Mouse (Mus musculus): ENCODE measurements around the gene Tnfrsf17. TPM values are rescaled to one million over a fixed set of nuclear protein-coding genes. Genes with fewer than 3 reads are reported as not detected.
"Not testable (repeated sequence)": the region's sequence is repeated elsewhere in the genome, so short reads cannot be mapped to it uniquely, and the experiment has no call there.

Tnfrsf17 gene
- total and polyA plus RNA-seq, 2 experiments: not detected

- DNase-seq (ENCODE audit: extremely low read depth, low read depth, low spot score): no peak
- WGBS: 57% methylated on average over 6 of the region's 6 CpGs
- no peaks in the 10 kb centered on the region for H3K79me2 ChIP-seq (ENCODE audit: control insufficient read depth, insufficient read depth, low read length)
- no peaks in the 10 kb centered on the region for H3K4me1 ChIP-seq (ENCODE audit: control insufficient read depth, insufficient read depth, low read length)
- no peak overlapping the region for H3K9ac ChIP-seq (ENCODE audit: low read depth, low read length)
- H3K27me3 ChIP-seq (ENCODE audit: control insufficient read depth, insufficient read depth, low read length): no peaks in the 10 kb centered on the region
- H3K27ac ChIP-seq (replicated peaks; ENCODE audit: insufficient read depth, low read depth, low read length): no peak overlapping the region
- H3K4me3 ChIP-seq (ENCODE audit: insufficient read depth, low read depth, low read length): no peak overlapping the region
- TF ChIP-seq CTCF (IDR thresholded peaks at IDR 0.05; ENCODE audit: low read depth, low read length) (no peak), POLR2A (IDR thresholded peaks at IDR 0.05; ENCODE audit: extremely low read depth, insufficient read depth, low read length) (no peak)
- H3K36me3 ChIP-seq (ENCODE audit: control insufficient read depth, insufficient read depth, low read length): no peaks in the 10 kb centered on the region
These were observed 34.8 kb upstream of the Tnfrsf17 start for GRCm38 (mm10) chr16:11278778-11279177.

DNA sequence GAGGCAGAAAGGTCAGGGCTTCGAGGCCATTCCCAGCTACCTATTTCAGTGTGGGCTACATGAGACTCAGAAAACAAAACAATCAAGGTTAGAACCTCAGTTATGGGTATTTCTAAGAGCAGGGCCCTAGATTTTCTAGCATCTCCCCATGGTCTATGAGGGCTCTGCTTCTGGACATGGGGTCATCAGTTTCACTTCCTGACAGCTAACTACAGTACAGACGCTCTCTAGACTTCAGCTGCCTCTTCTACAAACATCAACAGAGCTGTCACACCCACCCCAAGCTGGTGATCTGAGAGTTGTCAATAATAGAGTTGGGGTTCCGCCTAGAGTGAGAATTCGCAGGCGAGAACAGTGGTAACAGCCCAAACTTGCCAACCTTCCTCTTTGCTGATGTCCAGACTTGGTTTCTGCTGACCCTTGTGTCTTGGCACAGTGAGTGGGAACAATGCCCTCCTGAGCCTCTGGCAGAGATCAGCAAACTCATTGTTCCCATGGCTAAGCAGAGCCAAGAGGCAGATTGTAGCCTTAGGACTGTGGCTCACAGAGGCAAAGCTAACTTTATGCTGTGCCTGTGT, 30.9 kb upstream of the Tnfrsf17 start:
- TF ChIP-seq POLR2A (IDR thresholded peaks at IDR 0.05; ENCODE audit: extremely low read depth, insufficient read depth, low read length) (no peak), CTCF (IDR thresholded peaks at IDR 0.05; ENCODE audit: low read depth, low read length) (no peak)
- Histone ChIP-seq H3K36me3 (ENCODE audit: control insufficient read depth, insufficient read depth, low read length) (no peaks in the 10 kb centered on the region), H3K4me3 (ENCODE audit: insufficient read depth, low read depth, low read length) (no peak overlapping the region), H3K9ac (ENCODE audit: low read depth, low read length) (no peak overlapping the region), H3K79me2 (ENCODE audit: control insufficient read depth, insufficient read depth, low read length) (no peaks in the 10 kb centered on the region), H3K4me1 (ENCODE audit: control insufficient read depth, insufficient read depth, low read length) (no peaks in the 10 kb centered on the region), H3K27me3 (ENCODE audit: control insufficient read depth, insufficient read depth, low read length) (no peaks in the 10 kb centered on the region), H3K27ac (replicated peaks; ENCODE audit: insufficient read depth, low read depth, low read length) (no peak overlapping the region)
- DNase-seq (ENCODE audit: extremely low read depth, low read depth, low spot score): peak; percentile 74
- 69% methylated on average over 5 of the region's 5 CpGs for WGBS

DNA sequence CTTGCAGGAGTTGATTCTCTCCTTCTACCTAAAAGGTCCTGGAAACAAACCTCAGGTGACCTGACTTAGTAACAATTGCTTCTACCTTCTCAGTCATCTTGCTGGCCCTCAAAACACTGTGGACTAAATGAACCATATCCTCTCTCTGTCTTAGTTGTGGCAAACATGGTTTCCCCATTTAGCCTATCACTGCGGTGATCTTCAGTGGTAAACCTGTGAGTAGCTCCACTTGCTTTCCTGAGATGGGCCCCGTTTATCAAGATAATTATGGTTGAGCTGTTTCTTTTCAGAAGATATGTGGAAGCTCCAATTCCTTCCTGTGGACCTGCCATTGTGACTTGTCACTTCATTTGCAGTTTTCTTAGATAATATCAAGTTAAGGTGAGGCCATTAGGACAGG, 28.7 kb upstream of the Tnfrsf17 start:
- TF ChIP-seq CTCF (IDR thresholded peaks at IDR 0.05; ENCODE audit: low read depth, low read length): no peak
- TF ChIP-seq POLR2A (IDR thresholded peaks at IDR 0.05; ENCODE audit: extremely low read depth, insufficient read depth, low read length): no peak
- 92% methylated on average over 2 of the region's 2 CpGs for WGBS
- no peak for DNase-seq (ENCODE audit: extremely low read depth, low read depth, low spot score)
- no peak overlapping the region for H3K9ac ChIP-seq (ENCODE audit: low read depth, low read length)
- H3K36me3 ChIP-seq (ENCODE audit: control insufficient read depth, insufficient read depth, low read length): no peaks in the 10 kb centered on the region
- H3K27me3 ChIP-seq (ENCODE audit: control insufficient read depth, insufficient read depth, low read length): no peaks in the 10 kb centered on the region
- no peak overlapping the region for H3K27ac ChIP-seq (replicated peaks; ENCODE audit: insufficient read depth, low read depth, low read length)
- no peak overlapping the region for H3K4me3 ChIP-seq (ENCODE audit: insufficient read depth, low read depth, low read length)
- H3K79me2 ChIP-seq (ENCODE audit: control insufficient read depth, insufficient read depth, low read length): no peaks in the 10 kb centered on the region
- H3K4me1 ChIP-seq (ENCODE audit: control insufficient read depth, insufficient read depth, low read length): no peaks in the 10 kb centered on the region

GRCm38 (mm10) chr16:11285949-11286348, 27.7 kb upstream of the Tnfrsf17 start:
- Histone ChIP-seq H3K27ac (replicated peaks; ENCODE audit: insufficient read depth, low read depth, low read length) (no peak overlapping the region), H3K9ac (ENCODE audit: low read depth, low read length) (no peak overlapping the region), H3K4me3 (ENCODE audit: insufficient read depth, low read depth, low read length) (no peak overlapping the region), H3K79me2 (ENCODE audit: control insufficient read depth, insufficient read depth, low read length) (no peaks in the 10 kb centered on the region), H3K4me1 (ENCODE audit: control insufficient read depth, insufficient read depth, low read length) (no peaks in the 10 kb centered on the region), H3K27me3 (ENCODE audit: control insufficient read depth, insufficient read depth, low read length) (no peaks in the 10 kb centered on the region), H3K36me3 (ENCODE audit: control insufficient read depth, insufficient read depth, low read length) (no peaks in the 10 kb centered on the region)
- DNase-seq (ENCODE audit: extremely low read depth, low read depth, low spot score): no peak
- TF ChIP-seq CTCF (IDR thresholded peaks at IDR 0.05; ENCODE audit: low read depth, low read length) (no peak), POLR2A (IDR thresholded peaks at IDR 0.05; ENCODE audit: extremely low read depth, insufficient read depth, low read length) (no peak)
- WGBS: 87% methylated on average over 2 of the region's 2 CpGs

DNA sequence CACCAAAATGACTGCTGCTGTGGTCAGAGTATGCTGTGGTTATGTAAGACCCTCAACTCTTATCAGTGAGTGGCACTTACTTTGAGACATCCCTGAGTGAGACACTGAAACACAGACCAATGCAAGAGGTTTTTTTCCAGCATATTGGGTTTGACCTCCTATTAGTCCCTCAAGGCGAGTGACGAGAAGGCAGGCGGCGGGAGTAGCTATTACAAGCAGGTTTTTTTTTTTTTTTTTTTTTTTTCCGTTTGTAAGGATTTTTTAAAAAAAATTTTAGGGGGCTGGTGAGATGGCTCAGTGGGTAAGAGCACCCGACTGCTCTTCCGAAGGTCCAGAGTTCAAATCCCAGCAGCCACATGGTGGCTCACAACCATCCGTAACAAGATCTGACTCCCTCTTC, 24.7 kb upstream of the Tnfrsf17 start:
- H3K9ac ChIP-seq (ENCODE audit: low read depth, low read length); H3K4me3 ChIP-seq (ENCODE audit: insufficient read depth, low read depth, low read length); H3K4me1 ChIP-seq (ENCODE audit: control insufficient read depth, insufficient read depth, low read length); H3K36me3 ChIP-seq (ENCODE audit: control insufficient read depth, insufficient read depth, low read length); H3K27me3 ChIP-seq (ENCODE audit: control insufficient read depth, insufficient read depth, low read length); H3K27ac ChIP-seq (replicated peaks; ENCODE audit: insufficient read depth, low read depth, low read length); DNase-seq (ENCODE audit: extremely low read depth, low read depth, low spot score); H3K79me2 ChIP-seq (ENCODE audit: control insufficient read depth, insufficient read depth, low read length): not testable (repeated sequence)
- 95% methylated on average over 8 of the region's 8 CpGs for WGBS

GRCm38 (mm10) chr16:11295583-11295982, 18.0 kb upstream of the Tnfrsf17 start:
- H3K4me1 ChIP-seq (ENCODE audit: control insufficient read depth, insufficient read depth, low read length); H3K9ac ChIP-seq (ENCODE audit: low read depth, low read length); H3K4me3 ChIP-seq (ENCODE audit: insufficient read depth, low read depth, low read length); H3K27ac ChIP-seq (replicated peaks; ENCODE audit: insufficient read depth, low read depth, low read length); DNase-seq (ENCODE audit: extremely low read depth, low read depth, low spot score); H3K36me3 ChIP-seq (ENCODE audit: control insufficient read depth, insufficient read depth, low read length); H3K79me2 ChIP-seq (ENCODE audit: control insufficient read depth, insufficient read depth, low read length); H3K27me3 ChIP-seq (ENCODE audit: control insufficient read depth, insufficient read depth, low read length): not testable (repeated sequence)
- WGBS: 96% methylated on average over 4 of the region's 4 CpGs
